Mouse (Mus musculus) hindbrain, postnatal 0 days (tissue): ENCODE results near the gene Acot11. TPM values are rescaled to one million over a fixed set of nuclear protein-coding genes. Genes with fewer than 3 reads are reported as not detected.

Experiments used
- ATAC-seq: fragments of 200-750 bp; cut with Nextera tagmentation; 2 replicates; pipeline ENCODE4 v1.8.0; 2017; ENCODE audit warnings: mild to moderate bottlenecking, moderate TSS enrichment, moderate library complexity
- DNase-seq: peaks from one replicate; pipeline ENCODE4 v3.0.0-alpha.2; 2015; ENCODE audit warnings: low spot score
- H3K27ac ChIP-seq: fragments of 300-500 bp; sonication (generic); 2 replicates; pipeline ENCODE4 v1.5.1; 2014; ENCODE audit warnings: mild to moderate bottlenecking
- H3K27me3 ChIP-seq: fragments of 300-500 bp; sonication (generic); 2 replicates; pipeline ENCODE4 v1.6.1; 2014; ENCODE audit warnings: low read length, mixed read lengths; ENCODE audit not compliant: insufficient read depth
- H3K36me3 ChIP-seq: fragments of 300-500 bp; sonication (generic); 2 replicates; pipeline ENCODE4 v1.6.1; 2014; ENCODE audit warnings: low read length, mixed read lengths; ENCODE audit not compliant: insufficient read depth
- H3K4me1 ChIP-seq: fragments of 300-500 bp; sonication (generic); 2 replicates; pipeline ENCODE4 v1.6.1; 2014; ENCODE audit warnings: antibody characterized with exemption, low read length, mixed read lengths; ENCODE audit not compliant: insufficient read depth
- H3K4me2 ChIP-seq: fragments of 300-500 bp; sonication (generic); 2 replicates; pipeline ENCODE4 v1.6.1; 2014; ENCODE audit warnings: low read depth, mild to moderate bottlenecking, low read length, moderate library complexity, mixed read lengths
- H3K4me3 ChIP-seq: fragments of 300-500 bp; sonication (generic); 2 replicates; pipeline ENCODE4 v1.5.1; 2014; ENCODE audit warnings: low read length
- H3K9ac ChIP-seq: fragments of 300-500 bp; sonication (generic); replicated peaks from 2 replicates; pipeline ENCODE4 v1.6.1; 2014; ENCODE audit warnings: mild to moderate bottlenecking, low read length, moderate library complexity, mixed read lengths
- H3K9me3 ChIP-seq: fragments of 300-500 bp; sonication (generic); 2 replicates; pipeline ENCODE4 v1.6.1; 2016; ENCODE audit warnings: low read length, mixed read lengths
- CTCF ChIP-seq: IDR thresholded peaks from 2 replicates; pipeline ENCODE4 v1.5.1; 2016; ENCODE audit warnings: antibody characterized with exemption, control low read depth, low read depth
- whole genome bisulfite sequencing: fragments of 180-500 bp; shearing (Covaris S2); extraction: QIAGEN DNeasy Blood & Tissue Kit; methylation state at CpG from one replicate; pipeline ENCODE4 v1.1.7; 2014; 5-methylcytosine and 5-hydroxymethylcytosine counted together
- polyA plus RNA-seq: library from polyadenylated mRNA; unstranded; fragments of >200 nt; fragmentation: Nextera tagmentation; extraction: Ambion mirVana; gene quantifications from 2 replicates; pipeline ENCODE4 v1.2.1, GENCODE M21; 2015
- total RNA-seq: library from RNA; depleted of rRNA; stranded (reverse); fragments of >200 nt; gene quantifications from 2 replicates; pipeline ENCODE4 v1.2.3, GENCODE M21; 2014; rRNA removed

The Acot11 gene
- total and polyA plus RNA-seq, 2 experiments from 2014 or later: 2.0 to 12.2 TPM

DNA sequence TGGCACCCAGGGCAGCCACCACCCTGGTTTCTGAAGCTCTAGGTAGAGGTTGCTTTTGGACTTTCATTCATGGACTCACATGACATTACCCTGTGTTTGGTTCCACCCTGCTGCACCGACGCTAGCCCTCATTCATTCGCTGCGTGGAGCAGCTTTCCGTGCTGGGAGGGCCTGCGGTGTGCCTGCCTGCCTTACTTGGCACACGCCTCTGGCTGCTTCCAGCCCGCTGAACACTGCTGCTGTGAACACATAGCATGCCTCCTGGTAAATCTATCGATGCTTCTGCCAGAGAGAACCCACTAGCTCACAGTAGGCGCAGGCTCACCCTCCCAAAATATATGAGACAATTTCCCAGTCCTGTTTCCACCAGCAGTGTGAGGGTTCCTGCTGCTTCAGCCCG lies 100.4 kb downstream of the Acot11 start:
- ATAC-seq: peak; percentile 56
- H3K4me2 ChIP-seq: no peak overlapping the region
- H3K27ac ChIP-seq: peak overlapping the region; percentile 79
- TF ChIP-seq CTCF: no peak
- 20% methylated on average over 11 of the region's 11 CpGs for WGBS
- H3K9ac ChIP-seq: no peak overlapping the region
- no peaks in the 10 kb centered on the region for H3K27me3 ChIP-seq
- no peaks in the 10 kb centered on the region for H3K36me3 ChIP-seq
- no peaks in the 10 kb centered on the region for H3K9me3 ChIP-seq
- peak; percentile 72 for DNase-seq
- no peak overlapping the region for H3K4me3 ChIP-seq
- peaks cover 29% of the 10 kb centered on the region for H3K4me1 ChIP-seq

DNA sequence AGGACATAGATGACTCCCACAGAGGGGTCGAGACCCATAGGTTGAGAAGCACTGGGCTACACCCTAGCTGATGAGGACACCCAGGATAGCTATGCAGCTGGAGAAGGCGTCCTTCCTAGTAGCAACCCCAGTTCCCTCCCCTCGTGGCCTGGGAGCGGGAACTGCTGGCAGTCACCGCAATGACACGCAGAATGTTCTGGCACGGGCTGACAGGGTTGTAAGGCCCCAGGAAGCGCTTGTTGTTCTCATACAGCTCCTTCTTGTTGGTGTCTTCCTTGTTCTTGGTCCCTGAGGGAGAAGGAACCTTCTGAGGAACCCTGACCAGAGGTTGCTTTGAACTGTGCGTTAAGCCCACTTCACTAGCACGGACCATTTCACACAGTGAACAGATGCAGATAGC lies 100.8 kb downstream of the Acot11 start:
- no peaks in the 10 kb centered on the region for H3K36me3 ChIP-seq

DNA sequence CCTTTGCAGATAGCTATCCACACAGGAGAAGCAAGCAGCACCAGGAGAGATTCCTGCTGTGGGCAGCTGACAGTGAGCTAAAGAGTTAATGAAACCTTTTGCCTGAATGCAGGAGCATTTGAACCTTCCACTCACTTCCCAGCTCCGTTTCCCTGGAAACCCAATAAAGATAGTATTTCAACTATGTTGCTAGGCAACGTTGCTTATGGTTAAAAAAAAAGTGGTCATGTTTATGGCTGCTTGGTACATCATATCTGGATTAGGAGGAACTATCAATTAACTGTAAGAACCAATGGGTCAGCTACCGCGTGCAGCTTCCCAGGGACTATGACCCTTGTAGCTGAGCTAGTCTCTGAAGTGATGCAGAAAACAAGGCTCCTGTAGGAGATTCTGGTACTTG lies 104.0 kb downstream of the Acot11 start:
- no peaks in the 10 kb centered on the region for H3K9me3 ChIP-seq
- DNase-seq (peak; percentile 66), ATAC-seq (no peak)
- H3K36me3 ChIP-seq: no peaks in the 10 kb centered on the region
- peak overlapping the region; percentile 48; the same call in 1 of the 2 replicates for H3K27ac ChIP-seq
- H3K9ac ChIP-seq: no peak overlapping the region
- peaks cover 29% of the 10 kb centered on the region for H3K4me1 ChIP-seq
- no peaks in the 10 kb centered on the region for H3K27me3 ChIP-seq
- no peak overlapping the region for H3K4me2 ChIP-seq
- no peak for TF ChIP-seq CTCF
- WGBS: 36% methylated on average over 4 of the region's 4 CpGs
- no peak overlapping the region for H3K4me3 ChIP-seq

More for the DNA sequence above, 100.8 kb downstream of the Acot11 start:
- Histone ChIP-seq H3K9me3 (no peaks in the 10 kb centered on the region), H3K27me3 (no peaks in the 10 kb centered on the region), H3K27ac (peak overlapping the region; percentile 79), H3K4me2 (no peak overlapping the region), H3K4me3 (no peak overlapping the region), H3K4me1 (peaks cover 29% of the 10 kb centered on the region), H3K9ac (no peak overlapping the region)
- TF ChIP-seq CTCF: no peak
- ATAC-seq (no peak), DNase-seq (peak; percentile 17)
- WGBS: 61% methylated on average over 10 of the region's 10 CpGs

DNA sequence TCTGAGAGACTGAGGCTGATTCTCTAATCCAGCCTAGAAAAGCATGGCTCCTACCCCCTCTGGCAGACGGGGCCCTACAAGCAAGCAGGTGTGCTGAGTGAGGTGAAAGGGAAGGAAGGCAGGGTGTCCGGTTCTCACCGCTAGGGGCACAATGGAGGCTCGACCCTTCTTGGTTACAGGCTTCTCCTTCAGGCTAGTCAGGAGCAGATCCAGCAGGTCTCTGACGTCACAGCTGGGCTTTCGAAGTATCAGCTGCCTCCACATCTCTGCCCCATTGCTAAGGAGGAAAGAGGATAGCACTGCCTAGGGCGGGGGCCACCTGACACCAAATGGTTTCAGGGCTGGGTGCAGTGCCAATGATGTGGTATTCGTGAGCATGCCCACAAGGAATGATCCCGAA lies 104.8 kb downstream of the Acot11 start:
- ATAC-seq: peak; percentile 36
- Histone ChIP-seq H3K4me2 (no peak overlapping the region), H3K27me3 (no peaks in the 10 kb centered on the region), H3K4me3 (no peak overlapping the region), H3K9ac (no peak overlapping the region), H3K36me3 (no peaks in the 10 kb centered on the region), H3K4me1 (peaks cover 21% of the 10 kb centered on the region), H3K27ac (0 out of 2 replicates have a peak overlapping the region, but pooled peaks have one; percentile 11), H3K9me3 (no peaks in the 10 kb centered on the region)
- DNase-seq: peak; percentile 63
- TF ChIP-seq CTCF: peak; percentile 74
- 14% methylated on average over 9 of the region's 9 CpGs for WGBS

Other genes starting within 250 kb of the Acot11 start
- gene Dhcr24, start 244.0 kb downstream of the Acot11 start, total RNA-seq: 126 and 127 TPM in 2 replicates
- 7.5 and 8.7 TPM in 2 replicates for gene Dhcr24, start 244.0 kb downstream of the Acot11 start, polyA plus RNA-seq
- gene Lexm, start 187.8 kb downstream of the Acot11 start, total RNA-seq: 0.43 TPM in 1 of 2 replicates, not detected in the other
- gene Lexm, start 187.8 kb downstream of the Acot11 start, polyA plus RNA-seq: not detected in 2 replicates
- 0.89 and 1.0 TPM in 2 replicates for gene Ttc22, start 182.6 kb downstream of the Acot11 start, total RNA-seq
- 1.8 and 2.3 TPM in 2 replicates for gene Ttc22, start 182.6 kb downstream of the Acot11 start, polyA plus RNA-seq
- gene Pars2, start 153.9 kb downstream of the Acot11 start, total RNA-seq: 8.4 and 12.1 TPM in 2 replicates
- gene Pars2, start 153.9 kb downstream of the Acot11 start, polyA plus RNA-seq: 7.4 and 9.1 TPM in 2 replicates
- gene Ttc4, start 126.1 kb downstream of the Acot11 start, total RNA-seq: 106 and 118 TPM in 2 replicates
- 83.0 and 84.0 TPM in 2 replicates for gene Ttc4, start 126.1 kb downstream of the Acot11 start, polyA plus RNA-seq
- 0.68 and 0.99 TPM in 2 replicates for gene Mroh7, start 74.1 kb downstream of the Acot11 start, total RNA-seq
- 0.59 and 0.98 TPM in 2 replicates for gene Mroh7, start 74.1 kb downstream of the Acot11 start, polyA plus RNA-seq
- gene Fam151a, start 71.1 kb downstream of the Acot11 start, total RNA-seq: not detected in 2 replicates
- not detected in 2 replicates for gene Fam151a, start 71.1 kb downstream of the Acot11 start, polyA plus RNA-seq
- 155 and 156 TPM in 2 replicates for gene Ssbp3, start 105.7 kb upstream of the Acot11 start, total RNA-seq
- 102 and 108 TPM in 2 replicates for gene Ssbp3, start 105.7 kb upstream of the Acot11 start, polyA plus RNA-seq